Mouse (Mus musculus) embryonic facial prominence, embryonic 14.5 days (tissue): ENCODE measurements at regions not wholly inside any gene's neighbourhood (a gene's known extent, or its start where the extent isn't known, plus 50 kb on each side); places are given as distances from the start of the nearest gene placed in this dataset.

Source experiments
- ATAC-seq: fragments of 200-750 bp; cut with Nextera tagmentation; 2 replicates; pipeline ENCODE4 v1.8.0; 2017; ENCODE audit warnings: low read depth, moderate number of reproducible peaks, moderate TSS enrichment
- DNase-seq: peaks from one replicate; pipeline ENCODE4 v3.0.0-alpha.2; 2015; ENCODE audit warnings: low spot score
- H3K27ac ChIP-seq: fragments of 300-500 bp; sonication (generic); replicated peaks from 2 replicates; pipeline ENCODE4 v1.5.1; 2014; ENCODE audit warnings: low read depth, mild to moderate bottlenecking, low read length, moderate library complexity
- H3K27me3 ChIP-seq: fragments of 300-500 bp; sonication (generic); replicated peaks from 2 replicates; pipeline ENCODE4 v1.6.1; 2014; ENCODE audit warnings: low read length; ENCODE audit not compliant: control insufficient read depth, insufficient read depth
- H3K36me3 ChIP-seq: fragments of 300-500 bp; sonication (generic); 2 replicates; pipeline ENCODE4 v1.6.1; 2014; ENCODE audit warnings: low read length, mixed read lengths; ENCODE audit not compliant: control insufficient read depth, insufficient read depth
- H3K4me1 ChIP-seq: fragments of 300-500 bp; sonication (generic); 2 replicates; pipeline ENCODE4 v1.6.1; 2014; ENCODE audit warnings: antibody characterized with exemption, low read length; ENCODE audit not compliant: control insufficient read depth, insufficient read depth
- H3K4me2 ChIP-seq: fragments of 300-500 bp; sonication (generic); 2 replicates; pipeline ENCODE4 v1.6.1; 2014; ENCODE audit warnings: low read depth, mild to moderate bottlenecking, low read length, moderate library complexity, mixed read lengths
- H3K4me3 ChIP-seq: fragments of 300-500 bp; sonication (generic); 2 replicates; pipeline ENCODE4 v1.5.1; 2014; ENCODE audit warnings: low read depth, mild to moderate bottlenecking, low read length
- H3K9ac ChIP-seq: fragments of 300-500 bp; sonication (generic); 2 replicates; pipeline ENCODE4 v1.6.1; 2014; ENCODE audit warnings: low read depth, mild to moderate bottlenecking, low read length, moderate library complexity, mixed read lengths
- H3K9me3 ChIP-seq: fragments of 300-500 bp; sonication (generic); 2 replicates; pipeline ENCODE4 v1.6.1; 2016; ENCODE audit warnings: low read length; ENCODE audit not compliant: control insufficient read depth
- WGBS: fragments of 180-500 bp; shearing (Covaris S2); extraction: QIAGEN DNeasy Blood & Tissue Kit; methylation state at CpG from one replicate; pipeline ENCODE4 v1.1.7; 2014; 5-methylcytosine and 5-hydroxymethylcytosine counted together

- H3K4me3 ChIP-seq, result no peak overlapping the region
- ATAC-seq (peak; percentile 79), DNase-seq (peak; percentile 79)
- no peaks in the 10 kb centered on the region for H3K27me3 ChIP-seq
- no peaks in the 10 kb centered on the region for H3K9me3 ChIP-seq
- WGBS, result 34% methylated on average over 8 of the region's 8 CpGs
- no peak overlapping the region for H3K9ac ChIP-seq
- H3K4me1 ChIP-seq, result peaks cover 13% of the 10 kb centered on the region
- H3K36me3 ChIP-seq, result no peaks in the 10 kb centered on the region
- peak overlapping the region; percentile 49; the same call in 1 of the 2 replicates for H3K27ac ChIP-seq
- 0 out of 2 replicates have a peak overlapping the region, but pooled peaks have one; percentile 18 for H3K4me2 ChIP-seq
Observed at GRCm38 (mm10) chr16:86816763-86817593, 537.0 kb upstream of the N6amt1 start.

GRCm38 (mm10) chr16:86816006-86816405 lies 538.0 kb upstream of the N6amt1 start:
- DNase-seq, result no peak
- no peak for ATAC-seq
- H3K4me2 ChIP-seq, result no peak overlapping the region
- no peaks in the 10 kb centered on the region for H3K27me3 ChIP-seq
- no peaks in the 10 kb centered on the region for H3K36me3 ChIP-seq
- no peak overlapping the region for H3K27ac ChIP-seq
- 80% methylated on average over 2 of the region's 2 CpGs for WGBS
- peaks cover 13% of the 10 kb centered on the region for H3K4me1 ChIP-seq
- H3K9ac ChIP-seq, result no peak overlapping the region
- H3K4me3 ChIP-seq, result no peak overlapping the region
- H3K9me3 ChIP-seq, result no peaks in the 10 kb centered on the region

- Histone ChIP-seq H3K4me1 (peaks cover 11% of the 10 kb centered on the region), H3K4me2 (no peak overlapping the region), H3K36me3 (no peaks in the 10 kb centered on the region), H3K9ac (no peak overlapping the region), H3K4me3 (no peak overlapping the region), H3K9me3 (no peaks in the 10 kb centered on the region), H3K27me3 (no peaks in the 10 kb centered on the region), H3K27ac (no peak overlapping the region)
- ATAC-seq (no peak), DNase-seq (no peak)
- WGBS, result 67% methylated on average over 5 of the region's 5 CpGs
Observed at GRCm38 (mm10) chr16:86812692-86813091, 541.3 kb upstream of the N6amt1 start.

GRCm38 (mm10) chr16:86808644-86809324 lies 545.2 kb upstream of the N6amt1 start:
- Histone ChIP-seq H3K9ac (no peak overlapping the region), H3K4me1 (no peaks in the 10 kb centered on the region), H3K9me3 (no peaks in the 10 kb centered on the region), H3K27me3 (no peaks in the 10 kb centered on the region), H3K27ac (no peak overlapping the region), H3K4me2 (no peak overlapping the region), H3K36me3 (no peaks in the 10 kb centered on the region), H3K4me3 (no peak overlapping the region)
- ATAC-seq (no peak), DNase-seq (no peak)
- 82% methylated on average over 5 of the region's 5 CpGs for WGBS

- Histone ChIP-seq H3K4me3 (no peak overlapping the region), H3K9me3 (no peaks in the 10 kb centered on the region), H3K4me1 (no peaks in the 10 kb centered on the region), H3K27ac (no peak overlapping the region), H3K9ac (no peak overlapping the region), H3K27me3 (no peaks in the 10 kb centered on the region), H3K36me3 (no peaks in the 10 kb centered on the region), H3K4me2 (no peak overlapping the region)
- ATAC-seq, result no peak
- WGBS, result 95% methylated on average over 2 of the region's 2 CpGs
- DNase-seq, result no peak
Observed at GRCm38 (mm10) chr16:86806374-86806773, 547.6 kb upstream of the N6amt1 start.

GRCm38 (mm10) chr16:86776086-86776485 lies 577.9 kb upstream of the N6amt1 start:
- Histone ChIP-seq H3K4me3 (no peak overlapping the region), H3K4me2 (no peak overlapping the region), H3K27ac (no peak overlapping the region), H3K36me3 (no peaks in the 10 kb centered on the region), H3K9me3 (no peaks in the 10 kb centered on the region), H3K9ac (no peak overlapping the region), H3K4me1 (no peaks in the 10 kb centered on the region), H3K27me3 (no peaks in the 10 kb centered on the region)
- WGBS, result 34% methylated on average over 2 of the region's 2 CpGs
- ATAC-seq, result no peak
- peak; percentile 64 for DNase-seq

GRCm38 (mm10) chr16:86772586-86772985 lies 581.4 kb upstream of the N6amt1 start:
- Histone ChIP-seq H3K36me3 (no peaks in the 10 kb centered on the region), H3K9ac (no peak overlapping the region), H3K27me3 (no peaks in the 10 kb centered on the region), H3K4me3 (no peak overlapping the region), H3K4me1 (no peaks in the 10 kb centered on the region; the same call in 1 of the 2 replicates), H3K4me2 (no peak overlapping the region), H3K27ac (no peak overlapping the region), H3K9me3 (no peaks in the 10 kb centered on the region)
- DNase-seq (no peak), ATAC-seq (no peak)
- 46% methylated on average over 1 of the region's 1 CpGs for WGBS

- no peak for ATAC-seq
- H3K4me2 ChIP-seq, result no peak overlapping the region
- H3K4me1 ChIP-seq, result peaks cover 16% of the 10 kb centered on the region
- DNase-seq, result no peak
- H3K9ac ChIP-seq, result no peak overlapping the region
- no peaks in the 10 kb centered on the region for H3K9me3 ChIP-seq
- H3K27ac ChIP-seq, result no peak overlapping the region
- no peak overlapping the region for H3K4me3 ChIP-seq
- 62% methylated on average over 3 of the region's 3 CpGs for WGBS
- H3K36me3 ChIP-seq, result no peaks in the 10 kb centered on the region
- no peaks in the 10 kb centered on the region for H3K27me3 ChIP-seq
Observed at GRCm38 (mm10) chr16:86768912-86769311, 585.1 kb upstream of the N6amt1 start.
